Mouse (Mus musculus) thymus, adult 18-20 months (tissue): Measurements from ENCODE around the gene Palld.

ENCODE experiments used
- DNase-seq, 2 experiments: peaks; one replicate each; pipeline ENCODE4 v3.0.0; 2022; ENCODE audit warnings: mixed read lengths in 2 of 2

The Palld gene

GRCm38 (mm10) chr8:61681217-61681616 is 221.3 kb downstream of the Palld start:
- DNase-seq: no peak

GRCm38 (mm10) chr8:61677227-61677626 is 225.3 kb downstream of the Palld start:
- DNase-seq: no peak

GRCm38 (mm10) chr8:61671151-61671550 is 231.3 kb downstream of the Palld start:
- no peak for DNase-seq

- no peak for DNase-seq
Measured at GRCm38 (mm10) chr8:61670376-61670775, 232.1 kb downstream of the Palld start.

- no peak for DNase-seq
Measured at GRCm38 (mm10) chr8:61666919-61667318, 235.6 kb downstream of the Palld start.

GRCm38 (mm10) chr8:61665021-61665420 is 237.5 kb downstream of the Palld start:
- no peak for DNase-seq

GRCm38 (mm10) chr8:61664162-61664561 is 238.3 kb downstream of the Palld start:
- no peak for DNase-seq

- DNase-seq: no peak
Measured at GRCm38 (mm10) chr8:61662829-61663228, 239.7 kb downstream of the Palld start.

GRCm38 (mm10) chr8:61661611-61662010 is 240.9 kb downstream of the Palld start:
- DNase-seq: no peak

- DNase-seq: no peak
Measured at GRCm38 (mm10) chr8:61660961-61661360, 241.5 kb downstream of the Palld start.

GRCm38 (mm10) chr8:61651955-61652354 is 250.5 kb downstream of the Palld start:
- DNase-seq: no peak

- no peak for DNase-seq
Measured at GRCm38 (mm10) chr8:61646195-61646835, 256.2 kb downstream of the Palld start.

- DNase-seq: no peak
Measured at GRCm38 (mm10) chr8:61645642-61646041, 256.8 kb downstream of the Palld start.

GRCm38 (mm10) chr8:61643215-61643614 is 259.3 kb downstream of the Palld start:
- no peak for DNase-seq

- DNase-seq: no peak
Measured at GRCm38 (mm10) chr8:61642358-61642847, 260.1 kb downstream of the Palld start.

GRCm38 (mm10) chr8:61639596-61639995 is 262.9 kb downstream of the Palld start:
- no peak for DNase-seq

GRCm38 (mm10) chr8:61639008-61639407 is 263.5 kb downstream of the Palld start:
- no peak for DNase-seq

- no peak for DNase-seq
Measured at GRCm38 (mm10) chr8:61637736-61638135, 264.8 kb downstream of the Palld start.

- DNase-seq: no peak
Measured at GRCm38 (mm10) chr8:61634811-61635210, 267.7 kb downstream of the Palld start.

GRCm38 (mm10) chr8:61632331-61632730 is 270.2 kb downstream of the Palld start:
- no peak for DNase-seq

- no peak for DNase-seq
Measured at GRCm38 (mm10) chr8:61629631-61629968, 272.9 kb downstream of the Palld start.

GRCm38 (mm10) chr8:61628938-61629630 is 273.4 kb downstream of the Palld start:
- no peak for DNase-seq

GRCm38 (mm10) chr8:61626246-61626952 is 276.1 kb downstream of the Palld start:
- no peak for DNase-seq

GRCm38 (mm10) chr8:61625656-61626210 is 276.8 kb downstream of the Palld start:
- DNase-seq: no peak
